Mouse (Mus musculus): Measurements from ENCODE around the gene Kars. TPM values are rescaled to one million over a fixed set of nuclear protein-coding genes. Genes with fewer than 3 reads are reported as not detected.
A peak's percentile ranks its signal among the peaks of the same experiment; 100 is the strongest.

Kars gene
- polyA plus RNA-seq, 2 experiments = 58.9 to 93.6 TPM

DNA sequence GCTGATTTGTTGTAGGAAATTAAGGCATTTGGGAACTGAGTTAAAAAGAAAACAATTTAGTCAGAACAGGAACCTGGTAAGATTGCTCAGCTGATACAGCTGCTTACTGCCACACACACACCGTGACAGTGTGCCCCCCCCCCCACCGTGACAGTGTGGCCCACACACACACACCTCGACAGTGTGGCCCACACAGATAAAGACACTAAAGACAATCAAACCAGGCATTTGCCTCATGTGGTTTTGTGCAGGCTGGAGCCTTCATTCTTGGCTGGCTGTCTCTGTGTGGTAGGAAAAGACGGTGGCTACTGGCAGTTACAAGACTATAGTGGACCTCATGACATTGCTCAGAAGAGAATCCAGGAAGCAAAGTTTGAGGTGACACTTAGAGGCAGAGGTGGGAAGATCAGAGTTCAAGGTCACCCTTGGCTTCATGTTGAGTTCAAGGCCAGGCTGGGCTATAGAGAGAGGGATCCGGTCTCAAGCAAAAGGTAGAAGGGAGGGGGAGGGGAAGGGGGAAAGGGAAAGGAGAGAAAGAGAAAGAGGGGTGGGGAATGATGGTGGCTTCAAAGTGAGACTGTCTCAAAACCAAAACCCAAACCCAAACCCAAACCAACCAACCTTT, 43.8 kb downstream of the Kars start:
- H3K27me3 ChIP-seq (ENCODE audit: control insufficient read depth, insufficient read depth, low read length) = no peaks in the 10 kb centered on the region
- no peak overlapping the region for H3K9ac ChIP-seq (replicated peaks)
- no peaks in the 10 kb centered on the region for H3K9me3 ChIP-seq (ENCODE audit: control insufficient read depth, low read length)
- WGBS (ENCODE audit: insufficient replicate concordance) = 21% methylated on average over 5 of the region's 5 CpGs
- no peak overlapping the region for H3K4me2 ChIP-seq (ENCODE audit: low read depth)
- H3K4me3 ChIP-seq (ENCODE audit: insufficient read depth in 1 of 2, low read depth in 2 of 2, low read length in 2 of 2) = no peak overlapping the region
- H3K27ac ChIP-seq = no peak overlapping the region
- DNase-seq (ENCODE audit: low read depth in 3 of 3, low spot score in 3 of 3) = no peak
- H3K4me1 ChIP-seq (replicated peaks; ENCODE audit: control insufficient read depth in 2 of 2, insufficient read depth in 2 of 2, low read length in 1 of 2) = peaks cover 0 to 4% of the 10 kb centered on the region in 2 experiments; a peak in 2 of 4 replicates
- no peak for TF ChIP-seq CTCF (IDR thresholded peaks at IDR 0.05; ENCODE audit: low read depth)
- TF ChIP-seq EP300 (IDR thresholded peaks at IDR 0.05; ENCODE audit: low read depth) = peak; percentile 30; the same call in 1 of the 2 replicates
- ATAC-seq (ENCODE audit: insufficient read depth) = peak; percentile 73
- no peaks in the 10 kb centered on the region for H3K36me3 ChIP-seq (replicated peaks; ENCODE audit: control insufficient read depth, insufficient read depth, low read depth)

DNA sequence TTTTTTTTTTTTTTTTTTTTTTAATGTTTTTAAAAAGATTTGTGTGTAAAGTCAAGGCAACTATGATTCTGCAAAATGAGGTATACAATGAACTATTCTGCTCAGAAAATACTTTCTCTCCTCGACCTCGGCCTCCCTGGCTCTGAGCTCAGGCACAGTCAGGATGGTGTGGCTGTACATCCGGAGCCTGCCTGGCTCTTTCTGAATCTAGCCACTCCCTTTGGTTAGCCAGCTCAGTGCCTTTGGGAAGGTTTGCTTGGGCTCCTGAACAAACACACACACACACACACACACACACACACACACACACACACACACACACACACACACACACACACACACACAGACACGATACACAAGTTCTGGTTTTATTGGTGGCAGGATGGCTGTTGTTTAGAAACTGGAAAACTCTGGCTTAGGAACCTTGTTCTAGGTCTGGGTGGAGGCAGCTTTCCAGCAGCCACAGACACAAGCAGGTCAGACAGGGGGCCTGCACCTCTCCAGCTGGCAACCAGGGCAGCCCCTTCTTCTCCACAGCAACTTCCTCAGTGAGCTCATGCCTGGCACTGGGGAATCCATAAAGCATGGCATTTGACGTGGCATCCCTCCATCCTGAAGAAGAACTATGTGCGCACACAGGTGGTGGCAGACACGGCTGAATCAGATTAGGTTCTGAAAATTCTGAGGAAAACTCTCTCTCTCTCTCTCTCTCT, 46.1 kb downstream of the Kars start:
- ATAC-seq (ENCODE audit: insufficient read depth) = no peak
- Histone ChIP-seq H3K4me3 (ENCODE audit: insufficient read depth in 1 of 2, low read depth in 2 of 2, low read length in 2 of 2) (no peak overlapping the region), H3K27ac (no peak overlapping the region), H3K36me3 (replicated peaks; ENCODE audit: control insufficient read depth, insufficient read depth, low read depth) (no peaks in the 10 kb centered on the region), H3K4me1 (replicated peaks; ENCODE audit: control insufficient read depth in 2 of 2, insufficient read depth in 2 of 2, low read length in 1 of 2) (peaks cover 0 to 4% of the 10 kb centered on the region in 2 experiments; a peak in 2 of 4 replicates), H3K4me2 (ENCODE audit: low read depth) (no peak overlapping the region), H3K9ac (replicated peaks) (no peak overlapping the region), H3K27me3 (ENCODE audit: control insufficient read depth, insufficient read depth, low read length) (no peaks in the 10 kb centered on the region), H3K9me3 (ENCODE audit: control insufficient read depth, low read length) (no peaks in the 10 kb centered on the region)
- TF ChIP-seq EP300 (IDR thresholded peaks at IDR 0.05; ENCODE audit: low read depth) = no peak
- no peak for TF ChIP-seq CTCF (IDR thresholded peaks at IDR 0.05; ENCODE audit: low read depth)
- DNase-seq (ENCODE audit: low read depth in 3 of 3, low spot score in 3 of 3) = no peak
- 66% methylated on average over 7 of the region's 7 CpGs for WGBS (ENCODE audit: insufficient replicate concordance)

DNA sequence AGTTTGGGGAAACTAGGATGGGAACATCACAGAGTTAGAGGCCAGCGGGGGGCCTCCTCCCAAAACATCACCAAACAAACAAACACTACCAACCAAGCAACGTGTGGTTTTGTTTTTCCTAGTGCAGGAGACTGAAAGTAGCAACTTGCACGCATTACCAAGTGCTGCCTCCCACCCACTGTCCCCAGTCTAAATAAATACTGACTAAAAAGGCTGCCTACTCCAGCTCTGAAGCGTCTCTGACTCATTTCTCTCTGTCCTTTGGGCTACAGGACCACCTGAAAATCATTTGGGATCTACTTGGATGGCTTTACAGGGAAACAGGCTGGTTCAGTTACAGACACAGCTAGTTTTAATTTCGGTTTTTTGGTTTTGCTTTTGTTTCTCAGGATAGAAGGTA, 46.8 kb downstream of the Kars start:
- Histone ChIP-seq H3K4me1 (replicated peaks; ENCODE audit: control insufficient read depth in 2 of 2, insufficient read depth in 2 of 2, low read length in 1 of 2) (peaks cover 0 to 4% of the 10 kb centered on the region in 2 experiments; a peak in 2 of 4 replicates), H3K36me3 (replicated peaks; ENCODE audit: control insufficient read depth, insufficient read depth, low read depth) (no peaks in the 10 kb centered on the region), H3K9me3 (ENCODE audit: control insufficient read depth, low read length) (no peaks in the 10 kb centered on the region), H3K4me2 (ENCODE audit: low read depth) (no peak overlapping the region), H3K9ac (replicated peaks) (no peak overlapping the region), H3K4me3 (ENCODE audit: insufficient read depth in 1 of 2, low read depth in 2 of 2, low read length in 2 of 2) (no peak overlapping the region), H3K27me3 (ENCODE audit: control insufficient read depth, insufficient read depth, low read length) (no peaks in the 10 kb centered on the region), H3K27ac (no peak overlapping the region)
- ATAC-seq (ENCODE audit: insufficient read depth) (no peak), DNase-seq (ENCODE audit: low read depth in 3 of 3, low spot score in 3 of 3) (no peak)
- TF ChIP-seq EP300 (IDR thresholded peaks at IDR 0.05; ENCODE audit: low read depth) (no peak), CTCF (IDR thresholded peaks at IDR 0.05; ENCODE audit: low read depth) (no peak)
- 56% methylated on average over 5 of the region's 5 CpGs for WGBS (ENCODE audit: insufficient replicate concordance)

DNA sequence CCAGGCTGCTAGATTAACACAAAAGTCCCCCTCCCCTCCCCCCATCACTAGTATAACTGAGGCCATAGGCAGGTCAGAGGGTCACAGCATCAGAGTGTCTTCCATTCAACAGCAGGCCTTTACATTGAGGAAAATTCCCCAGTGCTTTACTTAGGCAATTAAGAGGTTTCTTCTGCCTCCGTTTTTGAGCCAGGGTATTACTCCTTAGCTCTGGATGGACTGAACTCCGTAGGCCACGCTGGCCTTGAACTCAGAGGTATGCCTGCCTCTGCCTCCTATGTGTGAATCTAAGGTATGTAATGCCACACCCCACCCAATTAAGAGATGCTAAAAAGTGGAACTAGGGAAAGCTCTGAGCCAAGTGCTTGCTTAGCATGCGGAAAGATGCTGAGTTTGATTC, 47.6 kb downstream of the Kars start:
- no peak for DNase-seq (ENCODE audit: low read depth in 3 of 3, low spot score in 3 of 3)
- WGBS (ENCODE audit: insufficient replicate concordance) = 79% methylated on average over 4 of the region's 4 CpGs

DNA sequence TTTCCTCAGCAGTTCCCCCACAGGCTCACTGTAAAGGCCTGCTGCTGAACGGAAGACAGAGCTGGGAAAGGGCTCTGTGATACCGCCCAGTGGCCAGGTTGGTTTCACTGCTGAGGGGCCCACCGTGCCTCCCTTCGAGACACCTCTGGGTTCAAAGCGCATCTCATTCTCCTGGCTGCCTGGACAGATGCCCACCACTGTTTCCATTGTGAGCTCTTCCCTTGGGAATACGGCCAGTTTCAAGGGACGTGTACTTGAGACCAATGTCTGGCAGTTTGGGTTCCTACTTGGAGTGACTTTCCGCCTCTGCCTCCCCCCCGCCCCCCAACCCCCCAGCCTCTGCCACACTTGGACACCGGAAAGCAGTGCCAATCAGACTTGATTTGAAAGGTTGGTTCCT, 48.0 kb downstream of the Kars start:
- H3K4me1 ChIP-seq (replicated peaks; ENCODE audit: control insufficient read depth in 2 of 2, insufficient read depth in 2 of 2, low read length in 1 of 2) = peaks cover 0 to 4% of the 10 kb centered on the region in 2 experiments; a peak in 2 of 4 replicates
- DNase-seq (ENCODE audit: low read depth in 3 of 3, low spot score in 3 of 3) (no peak), ATAC-seq (ENCODE audit: insufficient read depth) (no peak)
- H3K27ac ChIP-seq = no peak overlapping the region
- no peak overlapping the region for H3K4me3 ChIP-seq (ENCODE audit: insufficient read depth in 1 of 2, low read depth in 2 of 2, low read length in 2 of 2)
- WGBS (ENCODE audit: insufficient replicate concordance) = 74% methylated on average over 10 of the region's 10 CpGs
- no peak overlapping the region for H3K4me2 ChIP-seq (ENCODE audit: low read depth)
- no peaks in the 10 kb centered on the region for H3K9me3 ChIP-seq (ENCODE audit: control insufficient read depth, low read length)
- TF ChIP-seq EP300 (IDR thresholded peaks at IDR 0.05; ENCODE audit: low read depth) (no peak), CTCF (IDR thresholded peaks at IDR 0.05; ENCODE audit: low read depth) (no peak)
- no peaks in the 10 kb centered on the region for H3K36me3 ChIP-seq (replicated peaks; ENCODE audit: control insufficient read depth, insufficient read depth, low read depth)
- no peak overlapping the region for H3K9ac ChIP-seq (replicated peaks)
- no peaks in the 10 kb centered on the region for H3K27me3 ChIP-seq (ENCODE audit: control insufficient read depth, insufficient read depth, low read length)

More for the DNA sequence above, 47.6 kb downstream of the Kars start:
- H3K27me3 ChIP-seq (ENCODE audit: control insufficient read depth, insufficient read depth, low read length) = no peaks in the 10 kb centered on the region
- no peak overlapping the region for H3K9ac ChIP-seq (replicated peaks)
- no peaks in the 10 kb centered on the region for H3K36me3 ChIP-seq (replicated peaks; ENCODE audit: control insufficient read depth, insufficient read depth, low read depth)
- TF ChIP-seq CTCF (IDR thresholded peaks at IDR 0.05; ENCODE audit: low read depth) = no peak
- no peak for TF ChIP-seq EP300 (IDR thresholded peaks at IDR 0.05; ENCODE audit: low read depth)
- no peak overlapping the region for H3K4me3 ChIP-seq (ENCODE audit: insufficient read depth in 1 of 2, low read depth in 2 of 2, low read length in 2 of 2)
- peaks cover 0 to 4% of the 10 kb centered on the region in 2 experiments; a peak in 2 of 4 replicates for H3K4me1 ChIP-seq (replicated peaks; ENCODE audit: control insufficient read depth in 2 of 2, insufficient read depth in 2 of 2, low read length in 1 of 2)
- H3K4me2 ChIP-seq (ENCODE audit: low read depth) = no peak overlapping the region
- H3K27ac ChIP-seq = no peak overlapping the region
- ATAC-seq (ENCODE audit: insufficient read depth) = no peak
- no peaks in the 10 kb centered on the region for H3K9me3 ChIP-seq (ENCODE audit: control insufficient read depth, low read length)
